Comparison of ENCODE assay signal across 25 mouse cellular contexts in the genomic region with DNA sequence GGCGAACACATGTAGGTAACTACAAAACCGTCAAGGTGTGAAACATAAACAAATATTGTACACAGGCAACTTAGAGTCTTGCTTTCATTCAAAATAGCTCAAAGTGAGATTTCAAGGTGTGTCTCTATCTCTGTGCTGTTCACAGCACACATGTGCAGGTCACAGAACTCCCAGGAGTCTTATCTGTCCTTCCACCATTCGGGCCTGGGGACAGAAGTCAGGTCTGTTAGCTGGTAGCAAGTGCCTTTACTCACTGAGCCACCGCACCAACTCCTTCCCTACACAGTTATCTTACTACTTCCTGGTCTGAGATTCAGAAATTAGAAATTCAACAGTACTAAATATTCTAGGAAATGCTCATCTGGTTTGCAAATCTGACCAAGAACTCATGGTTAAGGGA. TPM values are rescaled to one million over a fixed set of nuclear protein-coding genes. Genes with fewer than 3 reads are reported as not detected.
"Had no signal": no experiment of that assay in that cellular context is flagged by ENCODE, and none has a peak within 500 bp of the region (broad histone marks: within the 10 kb centered on the region; RNA-seq: fewer than 3 reads in every experiment).

No protein-coding gene starts in this region.

- H3K4me2 ChIP-seq: liver, embryonic 15.5 days; lung, embryonic 15.5 days; midbrain, embryonic 12.5 days; midbrain, embryonic 15.5 days; neural tube, embryonic 12.5 days; stomach, embryonic 15.5 days had no signal

- H3K4me3 ChIP-seq: liver, embryonic 15.5 days; lung, embryonic 15.5 days; midbrain, embryonic 12.5 days; midbrain, embryonic 15.5 days; neural tube, embryonic 12.5 days; stomach, embryonic 15.5 days had no signal

- H3K9me3 ChIP-seq: liver, embryonic 15.5 days; lung, embryonic 15.5 days; midbrain, embryonic 12.5 days; midbrain, embryonic 15.5 days; neural tube, embryonic 12.5 days; stomach, embryonic 15.5 days had no signal

- H3K9ac ChIP-seq: liver, embryonic 15.5 days; lung, embryonic 15.5 days; midbrain, embryonic 12.5 days; midbrain, embryonic 15.5 days; neural tube, embryonic 12.5 days; stomach, embryonic 15.5 days had no signal

- DNase-seq: lung, adult 2 months; lung, postnatal 14 days; lung, postnatal 36 days; right cerebral cortex, postnatal 14 days; thymus, adult 2 months; thymus, postnatal 25 days; thymus, postnatal 4 days had no signal

- H3K36me3 ChIP-seq: liver, embryonic 15.5 days; lung, embryonic 15.5 days; midbrain, embryonic 12.5 days; midbrain, embryonic 15.5 days; neural tube, embryonic 12.5 days; stomach, embryonic 15.5 days had no signal

- H3K27ac ChIP-seq: liver, embryonic 15.5 days; lung, embryonic 15.5 days; macrophage; midbrain, embryonic 12.5 days; midbrain, embryonic 15.5 days; neural tube, embryonic 12.5 days; stomach, embryonic 15.5 days; stomach, postnatal 0 days had no signal

- ATAC-seq: lung, postnatal 0 days; midbrain, embryonic 15.5 days had no signal

- H3K27me3 ChIP-seq: liver, embryonic 15.5 days; lung, embryonic 15.5 days; midbrain, embryonic 12.5 days; midbrain, embryonic 15.5 days; neural tube, embryonic 12.5 days; stomach, embryonic 15.5 days had no signal

- H3K4me1 ChIP-seq: midbrain, embryonic 15.5 days; neural tube, embryonic 12.5 days; stomach, embryonic 15.5 days had no signal

RNA-seq across cellular contexts. Expression of gene Gm17304, which starts 34.5 kb away (rescaled TPM):
- total RNA-seq: liver, adult 2 months; megakaryocyte, adult 5-6 weeks; midbrain, postnatal 0 days; monocyte, adult 5-6 weeks; neutrophil, adult 5-6 weeks had no signal
- polyA plus RNA-seq: liver, adult 2 months; liver, embryonic 15.5 days; lung, adult 2 months; lung, embryonic 15.5 days; lung, postnatal 0 days; macrophage; midbrain, embryonic 12.5 days; midbrain, embryonic 15.5 days; midbrain, postnatal 0 days; neural tube, embryonic 12.5 days; neural tube, embryonic 14.5 days; spleen, adult 2 months; stomach, embryonic 15.5 days; stomach, postnatal 0 days; testis, adult 2 months; thymus, adult 2 months; urinary bladder, adult 2 months had no signal
